Mouse (Mus musculus): ENCODE data around the gene C1qtnf6. TPM values are rescaled to one million over a fixed set of nuclear protein-coding genes. Genes with fewer than 3 reads are reported as not detected.

C1qtnf6 gene
- total and polyA plus RNA-seq, 3 experiments, result 0.15 to 1.3 TPM; not detected in 1

DNA sequence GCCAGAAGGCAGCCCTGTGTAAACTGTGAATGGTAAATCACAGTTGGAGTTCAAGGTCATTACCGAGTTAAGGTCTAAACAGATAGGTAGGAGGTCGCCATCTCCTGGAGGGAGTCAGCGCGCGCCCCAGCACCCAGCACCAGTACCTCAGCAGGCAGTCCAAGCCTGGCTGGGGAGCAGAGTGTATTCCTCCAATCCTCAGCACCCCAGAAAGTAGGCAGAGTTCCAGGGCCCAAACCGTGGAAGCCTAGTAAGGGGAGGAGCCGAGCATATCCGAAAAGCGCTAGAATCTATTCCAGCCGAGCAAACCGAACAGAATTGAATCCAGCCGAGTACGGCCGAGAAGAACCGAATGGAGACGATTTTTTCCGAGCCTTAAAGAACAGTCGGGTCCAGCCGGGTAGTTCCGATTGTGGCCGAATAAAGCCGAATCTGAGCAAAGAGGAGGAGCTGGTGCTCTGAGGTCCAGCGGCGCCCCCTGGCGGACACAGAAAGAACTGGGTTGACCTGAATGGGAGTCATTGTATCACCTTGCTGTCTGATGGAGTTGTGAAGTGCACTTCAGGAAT is 769 bp upstream of the C1qtnf6 start:
- Histone ChIP-seq H3K4me3 (ENCODE audit: control insufficient read depth in 1 of 2, insufficient read depth in 1 of 2, low read depth in 2 of 2, low read length in 2 of 2) (peak overlapping the region; percentile 40 to 50), H3K36me3 (ENCODE audit: control insufficient read depth in 1 of 2, insufficient read depth in 2 of 2, low read length in 2 of 2) (peaks cover 0 to 3% of the 10 kb centered on the region in 2 experiments; a peak in 1 of 4 replicates), H3K9me3 (replicated peaks; ENCODE audit: insufficient read depth, low read length) (no peaks in the 10 kb centered on the region), H3K9ac (ENCODE audit: control insufficient read depth, low read depth, low read length, poor library complexity, severe bottlenecking) (peak overlapping the region; percentile 50), H3K4me1 (ENCODE audit: control insufficient read depth in 1 of 2, insufficient read depth in 2 of 2, low read length in 2 of 2) (no peaks in the 10 kb centered on the region; a peak in 1 of 4 replicates), H3K79me2 (ENCODE audit: control insufficient read depth, insufficient read depth, low read length, poor library complexity) (no peaks in the 10 kb centered on the region), H3K27ac (ENCODE audit: control insufficient read depth, low read depth, low read length) (no peak overlapping the region), H3K27me3 (ENCODE audit: control insufficient read depth in 1 of 2, insufficient read depth in 2 of 2, low read length in 2 of 2) (peaks cover 1 to 2% of the 10 kb centered on the region in 2 experiments; a peak in 1 of 4 replicates)
- peak; percentile 94 for DNase-seq (ENCODE audit: low read depth, low spot score)
- no peak for TF ChIP-seq CHD1 (IDR thresholded peaks at IDR 0.05; ENCODE audit: low read depth, low read length)
- TF ChIP-seq USF2 (IDR thresholded peaks at IDR 0.05; ENCODE audit: borderline replicate concordance in 1 of 2, insufficient read depth in 1 of 2, low read depth in 1 of 2, low read length in 2 of 2), result no peak
- TF ChIP-seq TAL1 (IDR thresholded peaks at IDR 0.05; ENCODE audit: low read length), result no peak
- TF ChIP-seq ZKSCAN1 (IDR thresholded peaks at IDR 0.05; ENCODE audit: low read depth, low read length), result no peak
- no peak for TF ChIP-seq POLR2AphosphoS2 (IDR thresholded peaks at IDR 0.05; ENCODE audit: low read length)
- no peak for TF ChIP-seq MAFK (IDR thresholded peaks at IDR 0.05; ENCODE audit: borderline replicate concordance, low read depth, low read length)
- TF ChIP-seq UBTF (IDR thresholded peaks at IDR 0.05; ENCODE audit: borderline replicate concordance, insufficient read depth, low read depth, low read length), result no peak
- no peak for TF ChIP-seq TBP (IDR thresholded peaks at IDR 0.05; ENCODE audit: low read depth, low read length)
- no peak for TF ChIP-seq ELF1 (IDR thresholded peaks at IDR 0.05; ENCODE audit: low read depth, low read length)
- peak; percentile 85 for TF ChIP-seq SMC3 (IDR thresholded peaks at IDR 0.05; ENCODE audit: low read depth, low read length)
- TF ChIP-seq MEF2A (IDR thresholded peaks at IDR 0.05; ENCODE audit: extremely low read depth, insufficient replicate concordance, low read depth, low read length, poor library complexity, severe bottlenecking), result no peak
- TF ChIP-seq GABPA (IDR thresholded peaks at IDR 0.05; ENCODE audit: low read depth, low read length), result no peak
- TF ChIP-seq E2F4 (IDR thresholded peaks at IDR 0.05; ENCODE audit: borderline replicate concordance, low read depth, low read length), result no peak
- no peak for TF ChIP-seq MYC (IDR thresholded peaks at IDR 0.05; ENCODE audit: low read depth, low read length)
- peak; percentile 76 for TF ChIP-seq RAD21 (IDR thresholded peaks at IDR 0.05; ENCODE audit: low read depth, low read length)
- no peak for TF ChIP-seq ETS1 (IDR thresholded peaks at IDR 0.05; ENCODE audit: low read depth, low read length)
- peak; percentile 72 for TF ChIP-seq ZC3H11A (IDR thresholded peaks at IDR 0.05; ENCODE audit: low read depth, low read length)
- peak; percentile 87 to 95 (median 92) for TF ChIP-seq CTCF (IDR thresholded peaks at IDR 0.05 in 2 of 3, conservative IDR thresholded peaks at IDR 0.05 in 1 of 3; ENCODE audit: control insufficient read depth in 1 of 3, insufficient read depth in 1 of 3, low read depth in 2 of 3, low read length in 3 of 3, poor library complexity in 1 of 3, severe bottlenecking in 1 of 3)
- TF ChIP-seq MAZ (IDR thresholded peaks at IDR 0.05; ENCODE audit: low read depth, low read length), result no peak
- no peak for TF ChIP-seq GATA1 (IDR thresholded peaks at IDR 0.05; ENCODE audit: low read depth, low read length)
- TF ChIP-seq BHLHE40 (IDR thresholded peaks at IDR 0.05; ENCODE audit: borderline replicate concordance, low read depth, low read length), result no peak
- TF ChIP-seq MXI1 (IDR thresholded peaks at IDR 0.05; ENCODE audit: low read depth, low read length), result no peak
- peak; percentile 32; the same call in 1 of the 2 replicates for TF ChIP-seq KAT2A (conservative IDR thresholded peaks at IDR 0.05; ENCODE audit: low read depth, low read length)
- TF ChIP-seq MAX (IDR thresholded peaks at IDR 0.05; ENCODE audit: low read length), result no peak
- no peak for TF ChIP-seq TCF12 (IDR thresholded peaks at IDR 0.05; ENCODE audit: low read depth, low read length)
- TF ChIP-seq POLR2AphosphoS5 (IDR thresholded peaks at IDR 0.05; ENCODE audit: borderline replicate concordance, low read depth, low read length), result no peak
- no peak for TF ChIP-seq POLR2A (IDR thresholded peaks at IDR 0.05; ENCODE audit: control insufficient read depth in 1 of 2, insufficient read depth in 1 of 2, low read depth in 1 of 2, low read length in 2 of 2, poor library complexity in 1 of 2)
- TF ChIP-seq NELFE (IDR thresholded peaks at IDR 0.05; ENCODE audit: low read depth, low read length), result no peak
- no peak for TF ChIP-seq ZNF384 (IDR thresholded peaks at IDR 0.05; ENCODE audit: low read depth, low read length)

Data from MEL (cell line).